Mouse (Mus musculus) adrenal gland, adult 8-10 months (tissue): Measurements from ENCODE around the gene Otud1. TPM values are rescaled to one million over a fixed set of nuclear protein-coding genes. Genes with fewer than 3 reads are reported as not detected.

Experiments used
- DNase-seq: peaks from one replicate; pipeline ENCODE4 v3.0.0; 2022
- total RNA-seq, 4 experiments: library from RNA; stranded (reverse); gene quantifications; 2 replicates each; pipeline ENCODE4 v1.2.4; 2022

The Otud1 gene
- 10 to 100 TPM in 1 of 4 experiments, 1 to 10 TPM in 3; 7.1 to 10.7 (median 8.1) TPM for total RNA-seq

DNA sequence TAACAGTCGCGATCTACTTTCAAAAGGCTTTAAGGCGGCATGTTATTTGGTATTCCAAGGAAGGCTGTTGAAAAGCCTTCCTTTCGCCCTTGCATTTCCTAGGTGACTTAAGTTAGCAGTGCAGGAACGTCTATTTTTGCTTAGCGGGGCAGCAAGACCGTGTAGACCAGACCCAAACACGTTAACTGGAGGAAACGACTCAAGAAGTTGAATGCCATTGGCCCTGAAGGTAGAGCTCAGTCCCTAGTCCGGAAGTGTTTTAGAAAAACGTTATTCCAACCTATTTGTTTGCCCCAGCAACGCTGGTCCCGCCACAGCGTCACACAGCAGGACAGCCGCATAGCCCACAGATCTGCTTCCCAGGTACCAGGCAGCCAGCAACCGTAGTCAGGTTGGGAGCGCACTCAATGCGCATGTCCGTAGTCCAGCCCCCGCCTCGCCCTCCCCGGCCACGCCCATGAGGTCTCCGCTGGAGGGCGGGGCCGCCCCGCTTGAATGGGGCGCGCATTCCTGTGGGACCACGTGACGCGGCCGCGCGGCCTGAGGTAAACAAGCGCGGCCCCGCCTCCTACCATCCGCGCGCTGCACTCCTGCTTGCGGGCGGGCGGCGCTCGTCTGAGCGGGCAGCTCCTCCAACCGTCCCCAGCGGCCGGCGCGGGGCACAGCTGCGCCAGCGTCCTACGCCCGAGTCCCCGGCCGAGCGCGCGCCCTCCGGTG lies at the start of gene Otud1:
Gene Otud1 (plus strand): TSS at position 595 of the 717 bp plus-strand sequence.
- DNase-seq = peak; percentile 95

GRCm38 (mm10) chr2:19607852-19608251 lies 49.7 kb upstream of the Otud1 start:
- no peak for DNase-seq

DNA sequence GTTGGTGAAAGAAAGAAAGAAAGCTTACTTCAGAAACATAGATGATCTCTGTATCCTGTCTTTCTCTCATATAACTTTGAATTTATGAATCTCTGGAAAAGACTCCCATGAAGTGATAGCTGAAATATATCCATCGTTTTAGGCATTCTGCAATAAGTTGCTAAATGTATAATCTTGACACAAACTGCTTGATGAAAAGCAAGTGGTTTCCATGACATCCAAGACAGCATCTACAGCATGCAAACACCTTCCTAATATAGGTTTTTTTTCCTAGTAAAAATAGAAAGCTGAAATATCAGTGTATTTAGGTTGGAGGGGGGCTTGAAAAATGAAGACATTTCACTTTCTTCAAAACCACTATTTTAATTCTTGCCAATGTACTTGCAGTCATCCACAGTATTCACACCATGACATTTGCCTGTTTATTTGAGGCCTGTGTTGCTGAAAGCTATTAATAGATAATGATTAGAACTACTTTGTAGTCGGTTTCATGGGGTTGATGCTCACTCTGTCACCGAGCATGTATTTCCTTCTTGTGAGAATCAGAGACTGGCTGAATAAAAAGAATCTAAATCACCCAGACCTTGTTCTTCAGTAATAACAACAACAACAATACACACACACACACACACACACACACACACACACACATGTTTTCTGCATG lies 49.0 kb upstream of the Otud1 start:
- DNase-seq = no peak

- DNase-seq = no peak
Observed at GRCm38 (mm10) chr2:19622041-19622440, 35.5 kb upstream of the Otud1 start.

- no peak for DNase-seq
Observed at GRCm38 (mm10) chr2:19627044-19627443, 30.5 kb upstream of the Otud1 start.

GRCm38 (mm10) chr2:19627920-19628608 lies 29.5 kb upstream of the Otud1 start:
- no peak for DNase-seq

DNA sequence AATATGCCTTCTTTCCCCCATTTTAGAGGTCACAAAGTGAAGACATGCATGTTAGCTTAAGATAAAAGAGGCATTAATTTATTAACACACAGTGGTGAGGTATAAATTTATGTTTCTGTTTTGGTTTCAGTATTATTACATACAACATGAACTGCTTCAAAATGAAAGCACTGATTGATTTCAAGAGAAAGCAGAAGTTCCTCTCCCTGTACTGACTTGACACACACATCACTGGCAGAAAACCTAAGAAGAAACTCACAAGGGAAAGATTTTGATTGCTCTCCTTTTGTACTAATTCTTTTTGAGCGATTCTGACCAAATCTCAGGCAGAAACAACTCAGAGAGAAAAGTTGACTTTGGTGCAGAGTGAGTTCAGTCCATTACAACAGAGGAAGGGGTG lies 27.0 kb upstream of the Otud1 start:
- no peak for DNase-seq

- no peak for DNase-seq
Observed at GRCm38 (mm10) chr2:19633406-19633920, 24.1 kb upstream of the Otud1 start.

GRCm38 (mm10) chr2:19645182-19645581 lies 12.4 kb upstream of the Otud1 start:
- DNase-seq = no peak

- DNase-seq = no peak
Observed at GRCm38 (mm10) chr2:19646144-19646543, 11.4 kb upstream of the Otud1 start.

DNA sequence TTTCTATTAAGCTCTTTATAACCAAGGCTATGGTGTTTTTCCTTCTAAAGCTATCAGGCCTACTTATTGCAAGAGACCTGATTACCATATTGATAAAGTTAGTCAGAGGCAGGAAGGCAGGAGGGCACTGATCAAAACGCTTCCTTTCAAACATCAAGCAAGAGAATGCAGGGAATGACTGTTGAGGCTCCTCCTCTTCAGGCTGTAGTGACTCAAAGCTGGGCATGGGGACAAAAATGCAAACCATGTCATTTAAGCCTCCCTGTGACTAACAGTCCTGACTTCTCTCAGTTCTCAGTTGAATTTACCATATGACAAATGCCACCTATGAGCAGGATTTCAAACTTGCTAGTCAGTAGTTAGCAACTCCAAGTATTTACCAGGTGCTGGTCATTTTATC lies 10.6 kb upstream of the Otud1 start:
- DNase-seq = peak; percentile 53

GRCm38 (mm10) chr2:19656436-19656835 lies 1.1 kb upstream of the Otud1 start:
- DNase-seq = no peak

DNA sequence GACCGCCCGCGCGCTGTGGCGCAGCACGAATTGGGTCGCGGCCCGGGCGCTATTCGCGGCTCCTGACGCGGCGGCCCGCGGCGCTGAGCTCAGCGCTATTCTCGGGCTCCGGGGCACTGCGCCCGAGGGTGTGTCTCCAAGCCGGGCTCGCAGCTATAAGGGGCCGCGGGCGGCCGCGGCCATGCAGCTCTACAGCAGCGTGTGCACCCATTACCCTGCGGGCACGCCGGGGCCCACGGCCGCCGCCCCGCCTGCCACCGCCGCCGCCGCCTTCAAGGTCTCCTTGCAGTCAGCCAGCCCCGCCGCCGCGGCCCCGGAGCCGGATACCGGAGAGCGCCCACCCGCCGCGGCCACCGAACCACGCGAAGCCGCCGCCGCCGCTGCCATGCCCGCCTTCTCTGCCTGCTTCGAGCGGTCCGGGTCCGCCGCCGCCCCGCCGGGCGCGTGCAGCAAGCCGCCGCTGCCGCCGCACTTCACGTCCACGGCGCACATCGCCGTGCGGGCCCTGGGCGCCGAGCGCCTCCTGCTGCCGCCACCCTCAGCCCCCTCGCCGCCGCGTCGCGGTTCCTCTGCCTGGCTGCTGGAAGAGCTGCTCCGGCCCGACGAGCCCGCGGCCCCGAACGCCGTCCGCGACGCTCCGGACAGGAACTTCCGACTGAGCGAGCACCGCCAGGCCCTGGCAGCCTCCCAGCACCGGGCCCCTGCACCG lies 483 bp downstream of the Otud1 start:
- peak; percentile 25 for DNase-seq

- peak; percentile 18 for DNase-seq
Observed at GRCm38 (mm10) chr2:19658661-19659384, 1.3 kb downstream of the Otud1 start.

- DNase-seq = no peak
Observed at GRCm38 (mm10) chr2:19660875-19661274, 3.3 kb downstream of the Otud1 start.

GRCm38 (mm10) chr2:19663146-19663848 lies 5.7 kb downstream of the Otud1 start:
- no peak for DNase-seq

DNA sequence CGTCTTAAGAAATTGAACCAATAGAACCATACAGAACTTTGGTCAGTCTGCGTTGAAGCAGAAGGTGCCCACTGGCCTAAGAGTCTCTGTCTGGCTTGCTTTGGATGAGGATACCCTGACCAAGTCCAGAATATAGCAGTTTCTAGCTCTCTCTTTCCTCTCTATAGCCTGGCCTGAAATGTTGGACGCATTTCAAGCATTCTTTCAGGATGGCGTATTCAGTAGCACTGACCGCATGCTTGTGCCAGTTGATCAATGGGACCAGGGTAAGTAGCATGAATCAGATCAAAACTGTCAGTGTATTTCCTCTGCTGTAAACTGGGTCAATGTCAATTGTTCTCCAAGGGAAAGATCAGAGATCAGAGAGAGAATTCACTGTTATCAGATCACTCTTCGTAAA lies 6.6 kb downstream of the Otud1 start:
- peak; percentile 66 for DNase-seq

DNA sequence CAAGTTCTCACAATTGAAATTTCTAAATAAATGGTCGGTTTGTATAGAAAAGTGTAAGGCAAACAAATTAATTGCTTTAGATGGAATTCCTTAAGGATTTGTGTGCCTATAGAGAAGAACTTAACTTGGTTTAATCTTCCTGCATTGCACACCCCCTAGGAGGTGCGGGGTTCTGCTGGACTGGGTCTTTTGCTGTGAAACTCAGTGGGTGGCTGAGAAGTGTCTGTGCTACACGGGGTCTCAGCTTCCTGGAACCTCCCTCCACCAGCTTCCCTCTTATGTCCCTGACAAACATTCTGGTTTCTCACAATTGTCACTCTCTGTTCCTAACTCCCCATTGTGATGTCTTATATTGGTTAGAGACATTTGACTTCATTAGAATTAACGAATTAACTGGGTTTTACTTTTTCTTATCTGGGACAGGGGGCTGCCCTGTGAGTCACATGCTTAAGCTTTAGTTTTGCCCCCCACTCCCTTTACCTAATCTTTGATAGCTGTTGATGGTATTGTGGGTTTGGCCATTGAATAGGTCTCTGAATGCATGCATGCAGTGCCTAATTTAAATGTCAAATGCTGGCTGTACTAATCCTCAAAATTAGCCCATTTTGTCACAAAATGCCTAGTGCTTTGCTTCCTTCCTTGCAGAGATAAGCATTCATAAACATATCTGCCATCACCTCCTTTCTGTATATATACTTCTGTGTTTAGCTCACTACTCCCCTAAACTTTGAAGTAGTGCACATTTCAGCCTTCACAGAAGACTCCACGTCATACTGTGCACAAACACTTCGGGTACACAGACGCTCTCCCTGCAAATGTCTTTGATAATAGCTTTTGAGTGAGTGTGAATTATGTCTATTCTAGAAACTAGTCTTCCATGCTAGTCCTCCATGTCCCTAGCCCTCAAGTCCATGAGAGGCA lies 7.3 kb downstream of the Otud1 start:
- DNase-seq = no peak

DNA sequence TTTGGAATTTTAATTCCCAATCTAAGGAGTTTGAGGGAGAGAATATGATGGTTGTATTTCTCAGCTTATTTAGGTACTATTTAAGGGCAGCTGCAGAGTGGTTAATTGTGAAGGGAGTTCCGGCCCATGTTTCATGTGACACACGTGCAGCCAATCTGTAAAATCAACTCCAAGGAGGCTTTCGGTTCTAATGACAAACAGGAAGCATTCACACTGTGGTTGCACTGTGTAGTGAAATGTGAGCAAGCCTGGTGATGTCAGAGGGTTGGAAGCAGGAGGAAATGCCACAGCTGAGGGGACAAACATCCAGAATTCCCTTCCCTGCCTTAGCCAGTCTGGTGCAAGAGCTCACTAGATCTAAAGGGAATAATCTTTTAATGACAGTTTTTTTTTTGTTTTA lies 8.3 kb downstream of the Otud1 start:
- DNase-seq = no peak
